Mouse (Mus musculus): ENCODE results near the gene Ltbr. TPM values are rescaled to one million over a fixed set of nuclear protein-coding genes. Genes with fewer than 3 reads are reported as not detected.
"Not testable (repeated sequence)": the region's sequence is repeated elsewhere in the genome, so short reads cannot be mapped to it uniquely, and the experiment has no call there.

Gene Ltbr
- polyA plus RNA-seq, 1 experiment from 2014 or later = 47.0 TPM

GRCm38 (mm10) chr6:125284250-125284649 is 29.4 kb downstream of the Ltbr start:
- Histone ChIP-seq H3K9me3 (no peaks in the 10 kb centered on the region), H3K9ac (no peak overlapping the region), H3K4me3 (no peak overlapping the region), H3K4me1 (peaks cover 3% of the 10 kb centered on the region; the same call in 1 of the 2 replicates), H3K27me3 (no peaks in the 10 kb centered on the region), H3K36me3 (no peaks in the 10 kb centered on the region), H3K4me2 (no peak overlapping the region), H3K27ac (no peak overlapping the region)
- 36% methylated on average over 8 of the region's 8 CpGs for WGBS
- ATAC-seq (ENCODE audit: insufficient number of reproducible peaks, low FRiP score, low TSS enrichment, low read depth) = no peak

DNA sequence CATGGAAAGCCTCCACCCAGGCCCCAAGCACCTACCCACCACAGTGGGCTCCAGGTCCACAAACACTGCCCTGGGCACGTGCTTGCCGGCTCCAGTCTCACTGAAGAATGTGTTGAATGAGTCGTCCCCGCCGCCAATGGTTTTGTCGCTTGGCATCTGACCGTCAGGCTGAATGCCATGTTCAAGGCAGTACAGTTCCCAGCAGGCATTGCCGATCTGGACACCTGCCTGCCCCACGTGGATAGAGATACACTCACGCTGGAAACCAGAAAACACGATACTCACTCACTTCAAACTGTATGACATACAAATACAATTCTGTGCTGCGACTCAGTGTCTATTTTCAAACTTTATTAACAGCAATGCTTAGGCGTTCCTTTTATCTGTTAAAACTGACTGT is 31.0 kb downstream of the Ltbr start:
- H3K36me3 ChIP-seq; H3K4me2 ChIP-seq; H3K9ac ChIP-seq; H3K4me3 ChIP-seq; ATAC-seq (ENCODE audit: insufficient number of reproducible peaks, low FRiP score, low TSS enrichment, low read depth); H3K27me3 ChIP-seq; H3K9me3 ChIP-seq; H3K4me1 ChIP-seq; H3K27ac ChIP-seq: not testable (repeated sequence)
- WGBS = 90% methylated on average over 13 of the region's 13 CpGs

- H3K4me1 ChIP-seq = no peaks in the 10 kb centered on the region
- H3K4me3 ChIP-seq = no peak overlapping the region
- H3K4me2 ChIP-seq = no peak overlapping the region
- no peaks in the 10 kb centered on the region for H3K36me3 ChIP-seq
- no peak for ATAC-seq (ENCODE audit: insufficient number of reproducible peaks, low FRiP score, low TSS enrichment, low read depth)
- H3K27ac ChIP-seq = no peak overlapping the region
- no peaks in the 10 kb centered on the region for H3K9me3 ChIP-seq
- no peak overlapping the region for H3K9ac ChIP-seq
- 50% methylated on average over 8 of the region's 8 CpGs for WGBS
- H3K27me3 ChIP-seq = no peaks in the 10 kb centered on the region; the same call in 1 of the 2 replicates
Measured at GRCm38 (mm10) chr6:125279729-125280128, 34.0 kb downstream of the Ltbr start.

GRCm38 (mm10) chr6:125274841-125275563 is 38.7 kb downstream of the Ltbr start:
- no peak overlapping the region for H3K9ac ChIP-seq
- peaks cover 4% of the 10 kb centered on the region for H3K27me3 ChIP-seq
- ATAC-seq (ENCODE audit: insufficient number of reproducible peaks, low FRiP score, low TSS enrichment, low read depth) = no peak
- H3K36me3 ChIP-seq = no peaks in the 10 kb centered on the region
- H3K4me2 ChIP-seq = no peak overlapping the region
- no peak overlapping the region for H3K4me3 ChIP-seq
- WGBS = 56% methylated on average over 15 of the region's 15 CpGs
- peaks cover 6% of the 10 kb centered on the region; the same call in 1 of the 2 replicates for H3K4me1 ChIP-seq
- H3K27ac ChIP-seq = no peak overlapping the region
- H3K9me3 ChIP-seq = no peaks in the 10 kb centered on the region

GRCm38 (mm10) chr6:125272228-125272785 is 41.4 kb downstream of the Ltbr start:
- peaks cover 4% of the 10 kb centered on the region for H3K27me3 ChIP-seq
- no peaks in the 10 kb centered on the region for H3K9me3 ChIP-seq
- no peak overlapping the region for H3K9ac ChIP-seq
- no peak overlapping the region for H3K4me3 ChIP-seq
- no peak overlapping the region for H3K27ac ChIP-seq
- H3K4me1 ChIP-seq = peaks cover 6% of the 10 kb centered on the region; the same call in 1 of the 2 replicates
- H3K36me3 ChIP-seq = no peaks in the 10 kb centered on the region
- no peak for ATAC-seq (ENCODE audit: insufficient number of reproducible peaks, low FRiP score, low TSS enrichment, low read depth)
- H3K4me2 ChIP-seq = no peak overlapping the region
- WGBS = 72% methylated on average over 10 of the region's 10 CpGs

DNA sequence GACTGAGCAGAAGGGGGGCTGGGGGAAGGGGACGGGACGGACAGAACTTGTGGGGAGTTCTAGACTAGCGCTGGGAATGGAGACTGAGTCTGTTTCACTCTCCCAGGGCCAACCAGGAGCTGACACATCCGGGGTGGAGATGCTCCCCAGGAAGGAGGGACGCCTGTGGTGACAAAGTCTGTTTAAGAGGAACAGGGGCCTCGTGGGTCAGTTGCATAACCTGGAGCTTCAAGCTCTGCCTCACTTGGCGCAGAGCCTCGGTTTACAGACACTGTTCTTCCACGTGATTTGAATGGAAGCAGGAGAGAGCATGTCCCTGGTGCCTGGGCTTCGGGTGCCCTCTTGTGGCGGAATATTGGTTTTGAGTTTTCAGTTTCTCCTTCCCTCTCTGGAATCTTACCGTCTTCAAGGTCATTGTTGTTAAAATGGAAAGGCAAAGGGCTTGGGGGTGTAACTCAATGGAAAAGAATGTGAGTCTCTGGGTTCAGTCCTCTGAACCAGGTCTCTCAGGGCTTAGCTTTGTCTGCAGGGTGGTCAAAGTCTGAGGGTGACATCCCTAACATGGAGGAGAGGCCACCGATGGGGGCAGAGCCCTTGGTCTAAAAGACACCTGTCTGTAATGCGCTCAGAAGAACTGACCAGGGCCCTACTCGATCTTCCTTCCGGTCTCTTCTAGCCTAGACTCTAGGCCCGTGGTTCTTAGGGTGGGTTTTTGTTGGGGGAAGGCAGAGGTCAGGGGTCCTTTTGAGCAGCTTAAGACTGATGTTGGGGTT is 42.0 kb downstream of the Ltbr start:
- Histone ChIP-seq H3K4me3 (peak overlapping the region; percentile 20), H3K27ac (no peak overlapping the region), H3K4me2 (peak overlapping the region; percentile 63), H3K9me3 (no peaks in the 10 kb centered on the region), H3K27me3 (peaks cover 4% of the 10 kb centered on the region), H3K36me3 (no peaks in the 10 kb centered on the region), H3K4me1 (peaks cover 6% of the 10 kb centered on the region; the same call in 1 of the 2 replicates), H3K9ac (0 out of 2 replicates have a peak overlapping the region, but pooled peaks have one; percentile 17)
- ATAC-seq (ENCODE audit: insufficient number of reproducible peaks, low FRiP score, low TSS enrichment, low read depth) = peak; percentile 82; the same call in 1 of the 2 replicates
- WGBS = 17% methylated on average over 17 of the region's 17 CpGs

DNA sequence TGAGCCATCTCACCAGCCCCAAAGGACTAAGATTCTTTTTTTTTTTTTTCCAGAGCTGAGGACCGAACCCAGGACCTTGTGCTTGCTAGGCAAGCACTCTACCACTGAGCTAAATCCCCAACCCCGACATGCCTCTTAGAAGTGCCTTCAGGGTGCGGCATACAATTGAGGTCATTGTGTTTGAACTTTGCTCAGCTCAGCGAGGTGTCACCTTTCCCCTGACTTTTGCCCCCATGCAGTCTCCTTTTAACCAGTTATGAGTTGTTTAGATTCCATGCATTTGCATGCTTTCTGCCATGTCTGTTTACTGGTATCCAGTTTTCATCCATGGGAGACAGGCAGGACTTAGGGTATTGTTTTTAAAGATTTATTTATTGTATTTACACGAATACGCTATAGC is 44.9 kb downstream of the Ltbr start:
- Histone ChIP-seq H3K4me1 (peaks cover 6% of the 10 kb centered on the region; the same call in 1 of the 2 replicates), H3K9ac (no peak overlapping the region), H3K4me2 (no peak overlapping the region), H3K4me3 (no peak overlapping the region), H3K27ac (no peak overlapping the region), H3K36me3 (no peaks in the 10 kb centered on the region), H3K27me3 (0 out of 2 replicates have a peak, but pooled peaks cover 3% of the 10 kb centered on the region), H3K9me3 (no peaks in the 10 kb centered on the region)
- ATAC-seq (ENCODE audit: insufficient number of reproducible peaks, low FRiP score, low TSS enrichment, low read depth) = no peak
- 49% methylated on average over 6 of the region's 6 CpGs for WGBS

- Histone ChIP-seq H3K36me3 (no peaks in the 10 kb centered on the region), H3K9me3 (no peaks in the 10 kb centered on the region), H3K27ac (no peak overlapping the region), H3K27me3 (0 out of 2 replicates have a peak, but pooled peaks cover 3% of the 10 kb centered on the region), H3K4me2 (no peak overlapping the region), H3K4me1 (peaks cover 6% of the 10 kb centered on the region; the same call in 1 of the 2 replicates), H3K9ac (no peak overlapping the region), H3K4me3 (no peak overlapping the region)
- ATAC-seq (ENCODE audit: insufficient number of reproducible peaks, low FRiP score, low TSS enrichment, low read depth) = no peak
- 74% methylated on average over 3 of the region's 3 CpGs for WGBS
Measured at GRCm38 (mm10) chr6:125267469-125267868, 46.2 kb downstream of the Ltbr start.

GRCm38 (mm10) chr6:125266600-125266999 is 47.1 kb downstream of the Ltbr start:
- H3K9ac ChIP-seq; H3K27ac ChIP-seq; H3K4me3 ChIP-seq; H3K27me3 ChIP-seq; H3K9me3 ChIP-seq; H3K36me3 ChIP-seq; ATAC-seq (ENCODE audit: insufficient number of reproducible peaks, low FRiP score, low TSS enrichment, low read depth); H3K4me1 ChIP-seq; H3K4me2 ChIP-seq: not testable (repeated sequence)
- WGBS = 59% methylated on average over 6 of the region's 6 CpGs

GRCm38 (mm10) chr6:125266091-125266490 is 47.6 kb downstream of the Ltbr start:
- no peak for ATAC-seq (ENCODE audit: insufficient number of reproducible peaks, low FRiP score, low TSS enrichment, low read depth)
- 67% methylated on average over 13 of the region's 13 CpGs for WGBS
- Histone ChIP-seq H3K4me1 (no peaks in the 10 kb centered on the region), H3K27ac (no peak overlapping the region), H3K4me3 (no peak overlapping the region), H3K9me3 (no peaks in the 10 kb centered on the region), H3K36me3 (no peaks in the 10 kb centered on the region), H3K9ac (no peak overlapping the region), H3K4me2 (no peak overlapping the region), H3K27me3 (0 out of 2 replicates have a peak, but pooled peaks cover 3% of the 10 kb centered on the region)

GRCm38 (mm10) chr6:125265239-125265638 is 48.4 kb downstream of the Ltbr start:
- Histone ChIP-seq H3K27ac (no peak overlapping the region), H3K4me1 (no peaks in the 10 kb centered on the region), H3K4me2 (no peak overlapping the region), H3K4me3 (no peak overlapping the region), H3K27me3 (0 out of 2 replicates have a peak, but pooled peaks cover 3% of the 10 kb centered on the region), H3K9me3 (no peaks in the 10 kb centered on the region), H3K36me3 (no peaks in the 10 kb centered on the region), H3K9ac (no peak overlapping the region)
- no peak for ATAC-seq (ENCODE audit: insufficient number of reproducible peaks, low FRiP score, low TSS enrichment, low read depth)
- WGBS = 49% methylated on average over 10 of the region's 10 CpGs

DNA sequence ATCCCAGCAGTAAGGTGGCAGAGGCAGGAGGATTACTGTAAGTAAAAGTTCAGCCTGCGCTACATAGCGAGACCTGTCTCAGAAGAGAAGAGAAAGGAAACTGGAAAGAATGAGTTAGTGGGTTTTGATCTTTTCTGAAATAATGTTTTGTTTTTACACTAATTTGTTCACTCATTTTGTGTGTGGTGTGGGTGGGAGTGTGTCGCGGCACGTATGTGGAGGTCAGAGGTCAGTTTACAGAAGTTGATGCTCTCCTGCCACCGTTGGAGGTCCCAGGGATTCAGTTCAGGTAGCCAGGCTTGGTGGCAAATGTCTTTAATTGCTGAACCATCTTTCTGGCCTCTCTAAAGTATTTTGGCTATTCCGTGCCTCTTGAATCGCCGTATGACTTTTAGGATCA is 49.5 kb downstream of the Ltbr start:
- H3K36me3 ChIP-seq = no peaks in the 10 kb centered on the region
- ATAC-seq (ENCODE audit: insufficient number of reproducible peaks, low FRiP score, low TSS enrichment, low read depth) = no peak
- H3K27me3 ChIP-seq = 0 out of 2 replicates have a peak, but pooled peaks cover 3% of the 10 kb centered on the region
- no peak overlapping the region for H3K27ac ChIP-seq
- H3K4me1 ChIP-seq = no peaks in the 10 kb centered on the region
- H3K9ac ChIP-seq = no peak overlapping the region
- 88% methylated on average over 9 of the region's 9 CpGs for WGBS
- no peak overlapping the region for H3K4me3 ChIP-seq
- no peak overlapping the region for H3K4me2 ChIP-seq
- H3K9me3 ChIP-seq = no peaks in the 10 kb centered on the region
